Mouse (Mus musculus) cortical plate, adult 2 months (tissue): ENCODE results near the gene Siglec1.

ENCODE experiments used
- CTCF ChIP-seq: fragments of 200-500 bp; IDR thresholded peaks from 2 replicates; pipeline ENCODE4 v1.5.1; 2011; ENCODE audit warnings: mild to moderate bottlenecking, control low read depth, low read length; ENCODE audit not compliant: insufficient read depth; ENCODE audit errors: extremely low read depth
- POLR2A ChIP-seq: fragments of 200-500 bp; IDR thresholded peaks from 2 replicates; pipeline ENCODE4 v1.6.1; 2011; ENCODE audit warnings: mild to moderate bottlenecking, low read length, control low read depth; ENCODE audit not compliant: insufficient read depth; ENCODE audit errors: extremely low read depth

- TF ChIP-seq CTCF, result no peak
- no peak for TF ChIP-seq POLR2A
Measured at GRCm38 (mm10) chr2:131132930-131133547, 46.5 kb upstream of the Siglec1 start, which contains the start of gene Gm11037.
